Mouse (Mus musculus) frontal cortex, adult 2 months (tissue): ENCODE measurements at regions not wholly inside any gene's neighbourhood (a gene's known extent, or its start where the extent isn't known, plus 50 kb on each side); places are given as distances from the start of the nearest gene placed in this dataset.

Source experiments
- DNase-seq, 2 experiments: peaks; one replicate each; pipeline ENCODE4 v3.0.0; 2022; ENCODE audit warnings: low spot score in 1 of 2; ENCODE audit errors: extremely low spot score in 1 of 2

DNA sequence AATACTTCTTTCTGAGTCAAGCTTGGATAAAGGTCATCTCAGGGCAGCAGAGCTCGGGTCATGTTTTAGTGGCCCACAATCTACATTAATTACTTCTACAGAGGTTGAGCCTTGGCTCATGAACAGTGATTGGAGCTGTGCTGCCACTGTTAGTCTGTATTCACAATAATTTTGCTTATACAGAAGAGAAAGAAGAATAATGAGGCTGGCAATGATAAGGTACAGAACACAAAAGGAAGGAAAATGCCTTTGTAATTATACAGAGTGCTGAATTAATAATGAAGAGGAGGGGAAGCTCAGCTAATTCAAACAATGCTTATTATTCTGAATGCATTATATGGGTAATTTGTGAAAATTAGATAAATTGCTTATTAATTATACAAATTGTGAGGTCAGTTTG, 573.9 kb upstream of the Cblb start:
- no peak for DNase-seq

GRCm38 (mm10) chr16:51475690-51476089, 555.3 kb upstream of the Cblb start:
- no peak for DNase-seq

- no peak for DNase-seq
Observed at GRCm38 (mm10) chr16:51496096-51496495, 534.9 kb upstream of the Cblb start.

DNA sequence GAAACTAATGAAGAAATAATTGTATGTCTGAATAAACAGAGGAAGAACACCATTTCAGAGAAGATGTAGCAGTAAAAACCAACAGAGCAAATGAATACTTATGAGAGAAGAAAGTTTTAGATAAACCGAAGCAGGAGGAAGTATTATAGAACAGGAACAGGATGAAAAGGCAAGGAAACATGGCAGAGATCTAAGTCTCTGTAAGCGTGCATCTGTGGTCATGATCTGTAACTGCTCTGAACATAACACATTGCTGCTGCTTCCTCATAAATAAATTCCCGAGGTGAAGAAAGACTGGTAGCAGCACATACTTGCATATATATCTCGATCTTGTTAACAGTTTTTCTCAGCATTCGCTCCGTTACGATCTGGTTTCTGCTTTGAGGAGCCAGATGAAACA, 533.2 kb upstream of the Cblb start:
- no peak for DNase-seq

DNA sequence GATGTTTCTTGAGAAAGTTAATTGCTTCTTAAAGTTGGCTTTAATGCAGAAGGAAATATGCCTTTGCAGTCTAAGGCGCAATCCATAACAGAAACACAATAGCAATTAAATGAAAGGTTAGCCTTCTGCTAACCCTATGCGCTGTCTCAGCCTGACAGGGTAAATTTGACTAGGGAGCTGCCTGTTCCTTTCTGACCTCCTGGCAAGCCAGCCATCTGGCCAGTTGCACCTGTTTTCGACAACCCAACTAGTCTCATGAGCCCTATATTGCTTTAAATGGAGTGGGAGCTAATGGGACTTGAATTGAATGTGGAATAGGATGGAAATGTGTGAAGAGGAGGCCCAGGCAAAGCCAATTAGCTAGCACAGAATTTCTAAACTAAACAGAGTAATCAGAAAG, 513.9 kb upstream of the Cblb start:
- DNase-seq, result no peak

- no peak for DNase-seq
Observed at GRCm38 (mm10) chr16:51520762-51521161, 510.3 kb upstream of the Cblb start.

DNA sequence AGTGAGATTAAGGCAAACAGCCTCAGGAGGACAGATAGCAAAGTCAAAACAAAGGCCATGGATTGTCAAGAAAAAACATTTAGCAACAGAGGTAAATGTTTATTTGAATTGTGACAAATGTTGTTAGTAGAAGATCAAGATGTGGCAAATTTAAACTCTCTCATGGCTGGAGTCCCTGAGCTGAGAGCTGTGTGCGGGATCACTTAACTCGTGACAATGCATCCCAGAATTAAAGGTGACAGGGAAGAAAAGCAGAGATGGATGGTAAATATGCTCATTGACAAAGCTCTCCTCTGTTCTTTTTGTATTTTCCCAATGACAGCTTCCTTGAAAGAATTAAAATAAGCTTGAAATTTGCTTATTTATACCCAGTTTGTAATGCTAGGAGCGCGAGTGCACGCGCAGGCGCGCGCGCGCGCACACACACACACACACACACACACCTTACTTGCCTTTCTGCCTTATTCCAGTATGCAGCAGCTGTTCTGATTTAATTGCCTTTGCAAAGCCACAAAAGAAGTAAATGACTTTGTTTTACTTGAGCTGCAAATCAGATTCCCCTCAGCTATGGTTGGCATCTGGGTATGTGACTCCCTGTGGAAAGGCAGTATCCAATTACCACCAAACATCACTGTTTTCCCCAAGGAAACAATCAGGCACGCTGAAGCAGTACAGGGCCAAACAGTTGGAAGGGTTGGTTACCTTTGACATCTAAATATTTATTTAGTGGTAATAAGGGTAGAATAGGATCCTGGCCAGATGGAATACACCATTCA, 509.5 kb upstream of the Cblb start:
- DNase-seq, result no peak

DNA sequence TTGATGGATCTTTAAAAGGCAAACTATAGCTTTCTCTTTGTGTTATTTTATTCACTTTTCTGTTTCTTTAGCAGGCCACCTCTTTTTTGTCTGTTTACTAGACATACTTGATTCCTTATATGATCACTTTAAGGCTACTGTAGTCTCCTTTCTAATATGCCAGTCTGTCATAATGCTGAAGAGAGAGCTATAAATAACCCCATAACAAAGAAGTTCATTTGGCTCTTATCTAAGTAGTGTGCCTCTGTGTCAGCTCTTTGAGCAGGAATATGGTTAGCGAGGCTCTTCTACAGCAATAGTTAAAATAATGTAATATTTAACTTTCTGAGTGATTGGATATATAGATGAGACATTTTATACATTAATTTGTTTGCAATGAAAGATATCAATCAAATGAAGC, 507.0 kb upstream of the Cblb start:
- DNase-seq, result no peak

- peak; percentile 16 to 45 for DNase-seq
Observed at GRCm38 (mm10) chr16:51532496-51532895, 498.5 kb upstream of the Cblb start.

DNA sequence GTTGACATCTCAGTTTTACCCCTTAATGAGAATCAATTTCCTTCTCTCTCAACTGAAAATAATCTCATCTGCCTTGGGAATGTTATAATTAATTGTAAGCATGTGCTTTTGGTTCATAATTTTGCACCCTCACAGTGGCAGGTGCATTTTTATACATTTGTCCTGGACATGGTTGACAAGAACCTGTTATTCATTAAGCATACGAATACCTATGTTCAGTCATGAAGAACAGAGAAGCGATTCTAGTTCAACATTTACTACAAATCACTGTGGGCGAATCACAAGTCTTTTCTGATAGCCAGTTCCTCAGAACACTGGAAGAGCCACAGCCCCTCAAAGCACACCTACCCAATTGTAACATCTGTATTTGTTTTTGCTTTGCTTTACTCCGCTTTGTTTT, 487.3 kb upstream of the Cblb start:
- DNase-seq, result no peak

DNA sequence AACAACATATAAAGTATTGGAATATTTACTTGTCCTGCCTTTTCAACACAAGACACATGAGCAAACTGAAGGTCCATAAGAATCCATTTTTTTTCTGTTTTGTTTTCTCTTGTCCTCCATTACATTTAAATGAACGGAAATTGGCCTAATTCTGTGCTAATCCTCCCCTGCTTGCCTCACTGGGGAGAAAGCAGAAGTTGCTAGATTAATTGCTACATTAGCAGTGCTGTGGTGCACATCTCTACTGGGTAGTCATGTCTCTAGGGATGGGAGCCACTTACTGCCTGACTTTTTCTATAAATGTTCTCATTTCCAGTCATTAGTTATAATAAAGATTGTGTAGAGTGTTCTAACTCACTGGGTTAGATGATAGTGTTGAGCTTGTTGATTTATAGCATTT, 484.0 kb upstream of the Cblb start:
- DNase-seq, result no peak

DNA sequence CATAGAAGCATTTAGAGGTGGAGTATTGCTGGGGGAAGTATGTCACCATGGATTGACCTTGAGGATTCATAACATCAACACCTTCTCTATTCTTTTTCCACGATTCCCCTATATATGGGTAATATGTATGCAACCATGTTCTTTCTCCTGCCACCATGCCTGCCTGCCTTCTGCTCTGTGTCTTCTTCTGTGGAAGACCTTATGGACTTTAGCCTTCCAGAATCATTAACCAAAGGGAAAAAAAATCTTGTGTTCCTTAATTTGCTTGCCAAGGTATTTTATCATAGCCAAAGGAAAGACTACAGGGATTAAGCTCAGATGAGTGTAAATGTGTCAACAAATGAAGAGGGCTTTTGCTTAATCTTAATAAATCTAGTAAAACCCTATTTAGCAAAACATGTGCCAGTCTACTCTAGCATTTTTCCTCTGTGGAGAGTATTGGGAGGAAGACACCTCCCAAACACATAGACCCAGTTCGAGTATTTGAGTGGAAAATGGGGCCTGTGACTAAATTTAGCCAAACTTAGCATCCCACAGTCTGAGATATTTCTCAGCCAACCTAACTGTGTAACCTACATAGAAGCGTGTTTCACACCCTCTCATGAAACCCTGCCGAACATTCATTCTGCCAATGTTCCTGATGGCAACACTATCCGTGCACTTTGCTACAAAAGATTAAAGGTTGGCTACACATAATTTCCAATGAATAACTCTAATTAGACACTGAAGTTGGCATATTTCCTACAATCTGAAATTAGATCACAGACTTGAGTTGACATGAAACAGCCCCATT, 468.0 kb upstream of the Cblb start:
- peak in 1 of 2 experiments; percentile 34 for DNase-seq

DNA sequence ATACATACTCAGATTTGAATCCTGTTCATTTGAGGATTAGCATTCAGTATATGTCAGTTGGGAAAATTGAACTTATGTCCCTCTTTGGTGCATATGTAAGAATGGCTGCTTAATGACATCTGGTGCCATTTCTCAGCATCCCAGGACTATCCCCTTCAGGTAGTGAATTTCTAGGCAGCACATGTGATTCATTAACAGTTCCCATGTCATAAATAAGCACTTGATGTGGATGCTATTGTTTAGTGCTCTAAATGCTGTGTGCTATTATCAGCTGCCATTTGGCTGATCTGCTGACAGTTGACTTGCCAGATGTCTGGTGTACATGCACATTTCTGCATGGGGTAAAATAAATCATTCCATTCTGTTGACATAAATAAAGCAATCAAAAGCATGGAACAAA, 467.0 kb upstream of the Cblb start:
- DNase-seq, result no peak

GRCm38 (mm10) chr16:51577915-51578593, 453.0 kb upstream of the Cblb start:
- DNase-seq, result no peak

DNA sequence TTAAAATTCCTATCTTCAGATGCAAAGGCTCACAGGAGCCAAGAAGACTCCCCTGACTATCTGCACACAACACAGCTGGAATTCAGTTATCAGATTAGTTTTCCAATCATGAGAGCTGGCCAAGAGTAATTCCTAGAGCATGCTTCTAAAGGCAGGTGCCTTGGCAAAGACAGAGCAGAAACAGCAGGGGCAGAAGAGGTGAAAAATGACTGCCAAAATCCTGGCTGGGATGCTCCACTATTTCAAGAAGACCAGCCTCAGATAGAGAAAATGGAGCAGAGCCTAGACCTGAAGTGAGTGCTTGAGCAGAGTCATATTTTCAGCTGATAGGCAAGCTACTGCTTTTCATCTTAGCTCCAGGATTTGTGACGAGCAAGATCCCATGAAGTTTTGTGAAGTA, 450.5 kb upstream of the Cblb start:
- DNase-seq, result no peak

DNA sequence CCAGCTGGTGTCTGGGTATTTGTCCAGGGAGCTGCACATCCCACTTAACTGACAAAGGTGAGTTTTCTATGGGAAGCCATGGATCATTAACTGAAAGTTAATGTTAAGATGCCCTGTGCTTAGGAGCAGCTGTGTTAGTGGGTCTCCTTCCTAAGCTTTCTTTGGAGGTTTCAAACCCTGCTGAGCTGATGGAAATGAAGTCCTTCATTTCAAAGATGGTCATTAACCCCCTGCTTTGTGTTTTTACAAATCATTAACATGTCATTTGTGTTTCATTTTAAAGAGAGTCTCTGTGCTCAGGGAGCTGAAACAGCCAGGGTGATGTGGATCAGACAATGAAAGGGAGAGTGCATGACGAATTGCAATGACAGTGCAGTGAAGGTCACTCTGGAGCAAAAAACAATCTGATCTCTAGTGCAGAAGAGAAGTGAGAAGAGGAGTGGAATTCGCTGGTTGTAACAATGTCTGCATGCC, 441.1 kb upstream of the Cblb start:
- DNase-seq, result no peak

DNA sequence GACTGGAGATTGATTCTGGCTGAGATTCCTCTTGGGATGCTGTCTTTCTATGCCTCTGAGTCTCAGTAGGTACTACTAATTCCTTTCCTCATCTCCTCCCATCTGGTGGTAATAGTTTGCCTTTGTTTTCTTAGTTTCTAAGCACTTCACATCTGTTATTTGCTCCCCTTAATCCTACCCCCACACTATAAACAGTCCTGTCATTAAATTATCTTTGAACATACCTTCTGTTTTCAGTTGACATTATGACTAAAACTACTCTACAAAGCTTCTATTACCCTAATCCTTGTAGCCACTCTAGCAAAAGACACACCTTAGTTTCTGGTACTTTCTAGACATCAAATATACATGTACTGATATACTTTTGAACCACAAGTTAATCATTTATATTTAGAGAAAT, 413.4 kb upstream of the Cblb start:
- DNase-seq, result no peak

DNA sequence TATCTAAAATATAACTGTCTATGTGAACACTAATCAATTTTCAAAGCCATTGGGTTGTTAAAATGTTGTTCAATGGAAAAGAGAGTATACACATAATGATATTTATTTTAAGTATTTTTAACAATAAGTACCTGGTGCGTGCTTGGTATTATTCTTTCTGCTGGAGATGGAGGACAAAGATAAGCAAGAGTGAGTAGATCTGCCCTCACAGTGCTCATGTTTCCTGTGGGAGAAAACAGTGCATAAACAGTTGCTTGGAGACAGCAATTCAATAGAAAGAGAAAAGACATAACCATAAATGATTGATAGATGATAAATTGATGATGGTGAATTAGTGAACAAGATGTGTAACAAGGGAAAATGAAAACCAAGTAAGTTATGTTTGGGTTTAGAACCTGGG, 384.4 kb upstream of the Cblb start:
- DNase-seq, result no peak

DNA sequence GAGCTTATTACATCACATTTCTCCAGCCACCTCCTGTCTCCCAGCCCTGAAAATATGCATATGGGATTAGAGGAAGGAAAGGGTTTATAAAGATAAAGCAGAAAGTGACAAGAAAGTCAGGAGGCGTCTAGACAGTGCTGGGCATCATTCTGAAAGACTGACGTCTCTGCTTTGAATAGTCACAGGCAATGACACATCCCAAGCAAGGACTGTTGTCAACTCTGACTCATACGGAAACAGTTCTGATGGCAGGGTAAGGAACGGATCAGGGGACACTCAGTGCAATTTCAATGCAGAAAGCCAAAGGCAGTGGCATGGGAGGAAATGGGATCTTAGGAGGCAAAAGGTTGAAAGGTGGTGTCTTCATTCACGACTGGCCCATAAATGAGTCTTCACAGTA, 380.9 kb upstream of the Cblb start:
- DNase-seq, result no peak

GRCm38 (mm10) chr16:51650683-51651082, 380.3 kb upstream of the Cblb start:
- no peak for DNase-seq

GRCm38 (mm10) chr16:51661693-51662092, 369.3 kb upstream of the Cblb start:
- no peak for DNase-seq
